Mouse (Mus musculus) right cerebral cortex, postnatal 14 days (tissue): ENCODE data around the gene Bola2.
"Not testable (repeated sequence)": the region's sequence is repeated elsewhere in the genome, so short reads cannot be mapped to it uniquely, and the experiment has no call there.

Source experiments
- DNase-seq: peaks from one replicate; pipeline ENCODE4 v3.0.0; 2022

Gene Bola2

GRCm38 (mm10) chr7:126711910-126712309 is 16.7 kb downstream of the Bola2 start:
- DNase-seq, result no peak

GRCm38 (mm10) chr7:126715679-126716078 is 20.5 kb downstream of the Bola2 start:
- no peak for DNase-seq

GRCm38 (mm10) chr7:126717566-126717965 is 22.4 kb downstream of the Bola2 start:
- DNase-seq, result no peak

- no peak for DNase-seq
These were observed 23.7 kb downstream of the Bola2 start for GRCm38 (mm10) chr7:126718787-126719337.

- no peak for DNase-seq
These were observed 26.4 kb downstream of the Bola2 start for GRCm38 (mm10) chr7:126721635-126722034.

- no peak for DNase-seq
These were observed 29.9 kb downstream of the Bola2 start for GRCm38 (mm10) chr7:126725077-126725476.

GRCm38 (mm10) chr7:126725667-126726066 is 30.5 kb downstream of the Bola2 start:
- no peak for DNase-seq

- not testable (repeated sequence) for DNase-seq
These were observed 35.1 kb downstream of the Bola2 start for GRCm38 (mm10) chr7:126730256-126730789.

- DNase-seq, result no peak
These were observed 40.9 kb downstream of the Bola2 start for GRCm38 (mm10) chr7:126736122-126736521.

GRCm38 (mm10) chr7:126739551-126739950 is 44.4 kb downstream of the Bola2 start:
- peak; percentile 57 for DNase-seq

GRCm38 (mm10) chr7:126740132-126740735 is 45.0 kb downstream of the Bola2 start:
- no peak for DNase-seq

- DNase-seq, result no peak
These were observed 45.8 kb downstream of the Bola2 start for GRCm38 (mm10) chr7:126740977-126741376.

- no peak for DNase-seq
These were observed 46.3 kb downstream of the Bola2 start for GRCm38 (mm10) chr7:126741452-126741851.

- DNase-seq, result no peak
These were observed 46.8 kb downstream of the Bola2 start for GRCm38 (mm10) chr7:126741964-126742482.

GRCm38 (mm10) chr7:126746066-126746465 is 50.9 kb downstream of the Bola2 start:
- DNase-seq, result no peak

GRCm38 (mm10) chr7:126746798-126747197 is 51.6 kb downstream of the Bola2 start:
- no peak for DNase-seq

GRCm38 (mm10) chr7:126748824-126749223 is 53.6 kb downstream of the Bola2 start:
- no peak for DNase-seq
